ENCODE assay signal across 8 mouse cellular contexts in genomic region chr1:171410947-171411484, GRCm38 (mm10). TPM values are rescaled to one million over a fixed set of nuclear protein-coding genes. Genes with fewer than 3 reads are reported as not detected.
DNase-seq lines count a peak whose midpoint lies in the region; ATAC-seq and TF ChIP-seq lines count a peak whose summit lies in the region.

Gene Usf1, plus strand, starts transcription at chr1:171411313.

- TF ChIP-seq CTCF in lung, adult 2 months (IDR thresholded peaks at IDR 0.05; ENCODE audit: insufficient read depth, low read length): no peak

- H3K27me3 ChIP-seq in forebrain, embryonic 15.5 days: peaks cover 3% of the 10 kb centered on the region; the same call in 1 of the 2 replicates

- intact Hi-C loops in heart, postnatal 25 days (cut with DNase I): loop anchor here (2.0 to 5.0 kb wide), 2 partner anchors 60 to 84 kb away; partner anchors contain the start of gene Dedd

- peak within 1 kb of the TSS; percentile 92 for H3K9ac ChIP-seq in ES-E14 (ENCODE audit: insufficient read depth, low read depth, low read length, poor library complexity, severe bottlenecking)
- H3K9ac ChIP-seq in forebrain, embryonic 15.5 days (replicated peaks): peak within 1 kb of the TSS; percentile 95

- WGBS in forebrain, embryonic 15.5 days: under 1% methylated on average over 36 of the region's 36 CpGs
- WGBS in lung, adult 2 months: under 1% methylated on average over 36 of the region's 36 CpGs

- peak within 1 kb of the TSS; percentile 50 for H3K4me2 ChIP-seq in forebrain, embryonic 15.5 days (replicated peaks)

- peaks cover 9% of the 10 kb centered on the region for H3K36me3 ChIP-seq in ES-E14 (ENCODE audit: control insufficient read depth, insufficient read depth, low read length, poor library complexity, severe bottlenecking)
- peaks cover 9% of the 10 kb centered on the region for H3K36me3 ChIP-seq in forebrain, embryonic 15.5 days

- ATAC-seq in forebrain, embryonic 15.5 days (replicated peaks): peak; percentile 98
- ATAC-seq in neutrophil, adult 5-6 weeks (ENCODE audit: extremely low read depth, insufficient number of reproducible peaks, low FRiP score, poor library complexity, severe bottlenecking): peak; percentile 85

- TF ChIP-seq POLR2A in lung, adult 2 months (IDR thresholded peaks at IDR 0.05; ENCODE audit: borderline replicate concordance, extremely low read depth, low read depth, low read length): peak; percentile 71; the same call in 1 of the 2 replicates

- H3K27ac ChIP-seq in ES-E14 (ENCODE audit: insufficient read depth, low read depth, low read length, poor library complexity, severe bottlenecking): peak within 1 kb of the TSS; percentile 76
- peak within 1 kb of the TSS; percentile 97 for H3K27ac ChIP-seq in forebrain, embryonic 15.5 days (replicated peaks)

- no peaks in the 10 kb centered on the region for H3K9me3 ChIP-seq in ES-E14 (ENCODE audit: control insufficient read depth, insufficient read depth, low read depth, low read length)
- H3K9me3 ChIP-seq in forebrain, embryonic 15.5 days: no peaks in the 10 kb centered on the region

- H3K4me1 ChIP-seq in ES-E14 (ENCODE audit: control insufficient read depth in 2 of 2, insufficient read depth in 2 of 2, low read length in 2 of 2, poor library complexity in 1 of 2): peaks cover 5 to 14% of the 10 kb centered on the region in 2 experiments; a peak in 3 of 4 replicates
- peaks cover 22% of the 10 kb centered on the region for H3K4me1 ChIP-seq in forebrain, embryonic 15.5 days
- 0 out of 2 replicates have a peak, but pooled peaks cover 2% of the 10 kb centered on the region for H3K4me1 ChIP-seq in lung, adult 2 months (ENCODE audit: control insufficient read depth, insufficient read depth, low read length)

- peak; percentile 88 for DNase-seq in ES-E14 (ENCODE audit: low read depth, low spot score)
- peak; percentile 95 for DNase-seq in cerebellum, adult 11-12 months
- DNase-seq in heart, postnatal 25 days (ENCODE audit: low spot score): peak; percentile 90
- peak; percentile 93 to 97 for DNase-seq in layer of hippocampus, adult 18-20 months (ENCODE audit: low spot score in 2 of 2)
- DNase-seq in lung, adult 2 months: peak; percentile 95
- DNase-seq in thymus, adult 18-20 months: peak; percentile 91 to 94

- H3K4me3 ChIP-seq in ES-E14 (ENCODE audit: insufficient read depth in 1 of 2, low read depth in 1 of 2, low read length in 2 of 2, poor library complexity in 1 of 2, severe bottlenecking in 1 of 2): peak within 1 kb of the TSS; percentile 88 to 92
- H3K4me3 ChIP-seq in forebrain, embryonic 15.5 days: peak within 1 kb of the TSS; percentile 99
- peak within 1 kb of the TSS; percentile 100 for H3K4me3 ChIP-seq in lung, adult 2 months (replicated peaks; ENCODE audit: extremely low read depth, low read depth, low read length)

- in situ Hi-C loops in ES-E14 (cut with MboI; ENCODE audit: low sequenced_read_pairs in 2 of 2, unreplicated experiment in 2 of 2): no loop called here

TF ChIP-seq in ES-E14, 5 proteins besides CTCF, POLR2A, EP300 and RAD21:
- TF ChIP-seq ZC3H11A (IDR thresholded peaks at IDR 0.05; ENCODE audit: borderline replicate concordance, low read depth, low read length): no peak
- no peak for TF ChIP-seq ZNF384 (IDR thresholded peaks at IDR 0.05; ENCODE audit: low read depth, low read length)
- TF ChIP-seq MAFK (IDR thresholded peaks at IDR 0.05; ENCODE audit: insufficient read depth, low read depth, low read length): no peak
- peak; percentile 85 for TF ChIP-seq HCFC1 (IDR thresholded peaks at IDR 0.05; ENCODE audit: borderline replicate concordance, insufficient read depth, low read length)
- no peak for TF ChIP-seq CHD2 (IDR thresholded peaks at IDR 0.05; ENCODE audit: low read depth, low read length)

RNA-seq across cellular contexts. Expression of gene Usf1, which starts in this region (rescaled TPM):
- total RNA-seq in ES-E14 (2012; rRNA removed): 151 and 164 TPM in 2 replicates
- 229 and 235 TPM in 2 replicates for polyA plus RNA-seq in forebrain, embryonic 15.5 days (2015; fragmentation: Nextera tagmentation; extraction: Ambion mirVana)
- total RNA-seq in heart, postnatal 25 days (2021): 10 to 100 TPM; 38.7 to 42.6 TPM
- 100 to 1,000 TPM; 133 to 142 TPM for total RNA-seq in layer of hippocampus, adult 18-20 months (2021)
- polyA plus RNA-seq in lung, adult 2 months (2012; rRNA removed): 95.3 and 107 TPM in 2 replicates
- total RNA-seq in neutrophil, adult 5-6 weeks (2017): 111 and 138 TPM in 2 replicates

Comparison
In these comparisons a context has a peak if more than half of its experiments do, and no peak if none do; other contexts are left out.
1. Peak in every context shown above with its lines: DNase-seq, ATAC-seq, H3K4me3 ChIP-seq and H3K27ac ChIP-seq.